ENCODE assay signal across 15 mouse cellular contexts in the genomic region with DNA sequence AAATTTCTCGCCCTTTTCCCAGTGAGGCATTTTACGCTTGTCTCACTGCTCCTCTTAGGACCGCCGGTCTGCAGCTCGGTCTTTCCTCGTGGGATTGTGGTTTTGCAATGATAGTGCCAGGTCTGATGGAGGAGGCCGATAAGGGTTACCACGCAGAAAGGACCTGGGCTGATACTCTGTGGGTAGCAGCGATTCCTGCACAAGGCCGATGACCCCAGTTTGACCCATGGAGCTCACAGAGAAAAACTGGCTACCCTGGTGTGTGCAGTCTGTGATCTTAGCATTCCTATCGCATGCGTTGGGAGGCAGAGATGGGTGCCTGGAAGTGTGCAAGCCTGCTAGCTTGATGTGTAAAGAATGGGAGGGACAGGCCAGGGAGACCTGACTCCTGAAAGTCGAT. TPM values are rescaled to one million over a fixed set of nuclear protein-coding genes. Genes with fewer than 3 reads are reported as not detected.
DNase-seq lines count a peak whose midpoint lies in the region; ATAC-seq and TF ChIP-seq lines count a peak whose summit lies in the region.
"Had no signal": no experiment of that assay in that cellular context is flagged by ENCODE, and none has a peak within 500 bp of the region (broad histone marks: within the 10 kb centered on the region; RNA-seq: fewer than 3 reads in every experiment).

No protein-coding gene starts in this region.

- TF ChIP-seq EP300 in liver, postnatal 0 days (IDR thresholded peaks at IDR 0.05; ENCODE audit: low read depth), result no peak

- no peak for TF ChIP-seq CTCF in lung, embryonic 14.5 days (IDR thresholded peaks at IDR 0.05; ENCODE audit: low read depth)
- TF ChIP-seq CTCF in liver, postnatal 0 days (IDR thresholded peaks at IDR 0.05; ENCODE audit: low read depth), result no peak

- no peak overlapping the region for H3K4me3 ChIP-seq in heart, embryonic 10.5 days
- no peak overlapping the region for H3K4me3 ChIP-seq in lung, embryonic 14.5 days (ENCODE audit: low read depth, low read length)
- no peak overlapping the region for H3K4me3 ChIP-seq in limb, embryonic 12.5 days (replicated peaks)
- H3K4me3 ChIP-seq in neural tube, embryonic 15.5 days (replicated peaks), result no peak overlapping the region
- no peak overlapping the region for H3K4me3 ChIP-seq in liver, postnatal 0 days (ENCODE audit: low read depth, low read length)
- H3K4me3 ChIP-seq: forebrain, embryonic 13.5 days; midbrain, embryonic 13.5 days had no signal

- H3K9me3 ChIP-seq in heart, embryonic 10.5 days, result no peaks in the 10 kb centered on the region
- H3K9me3 ChIP-seq in lung, embryonic 14.5 days (ENCODE audit: low read depth, low read length), result no peaks in the 10 kb centered on the region
- H3K9me3 ChIP-seq in limb, embryonic 12.5 days, result no peaks in the 10 kb centered on the region
- no peaks in the 10 kb centered on the region for H3K9me3 ChIP-seq in neural tube, embryonic 15.5 days (replicated peaks)
- no peaks in the 10 kb centered on the region for H3K9me3 ChIP-seq in liver, postnatal 0 days (ENCODE audit: low read length)
- H3K9me3 ChIP-seq: forebrain, embryonic 13.5 days; midbrain, embryonic 13.5 days had no signal

- H3K4me1 ChIP-seq in heart, embryonic 10.5 days, result peaks cover 38% of the 10 kb centered on the region
- H3K4me1 ChIP-seq in lung, embryonic 14.5 days (ENCODE audit: insufficient read depth), result peaks cover 11% of the 10 kb centered on the region; the same call in 1 of the 2 replicates
- H3K4me1 ChIP-seq in limb, embryonic 12.5 days (replicated peaks), result peaks cover 40% of the 10 kb centered on the region
- peaks cover 28% of the 10 kb centered on the region for H3K4me1 ChIP-seq in neural tube, embryonic 15.5 days
- no peaks in the 10 kb centered on the region for H3K4me1 ChIP-seq in liver, postnatal 0 days (ENCODE audit: insufficient read depth)

- 40% methylated on average over 13 of the region's 13 CpGs for WGBS in heart, embryonic 10.5 days
- WGBS in lung, embryonic 14.5 days, result 34% methylated on average over 13 of the region's 13 CpGs
- 41% methylated on average over 13 of the region's 13 CpGs for WGBS in limb, embryonic 12.5 days
- 32% methylated on average over 13 of the region's 13 CpGs for WGBS in neural tube, embryonic 15.5 days
- WGBS in liver, postnatal 0 days (ENCODE audit: insufficient replicate concordance), result 27% methylated on average over 13 of the region's 13 CpGs

- no peak overlapping the region for H3K9ac ChIP-seq in lung, embryonic 14.5 days
- H3K9ac ChIP-seq in limb, embryonic 12.5 days (replicated peaks), result no peak overlapping the region
- H3K9ac ChIP-seq in neural tube, embryonic 15.5 days (replicated peaks), result no peak overlapping the region
- H3K9ac ChIP-seq in liver, postnatal 0 days (replicated peaks), result no peak overlapping the region
- H3K9ac ChIP-seq: forebrain, embryonic 13.5 days; midbrain, embryonic 13.5 days had no signal

- H3K27me3 ChIP-seq in heart, embryonic 10.5 days (ENCODE audit: insufficient read depth, poor library complexity, severe bottlenecking), result no peaks in the 10 kb centered on the region
- no peaks in the 10 kb centered on the region for H3K27me3 ChIP-seq in lung, embryonic 14.5 days (ENCODE audit: insufficient read depth, low read length)
- H3K27me3 ChIP-seq in limb, embryonic 12.5 days, result no peaks in the 10 kb centered on the region
- H3K27me3 ChIP-seq in neural tube, embryonic 15.5 days (replicated peaks), result 0 out of 2 replicates have a peak, but pooled peaks cover 4% of the 10 kb centered on the region
- no peaks in the 10 kb centered on the region for H3K27me3 ChIP-seq in liver, postnatal 0 days (ENCODE audit: insufficient read depth, low read length)
- H3K27me3 ChIP-seq: forebrain, embryonic 13.5 days had no signal

- DNase-seq in heart, embryonic 10.5 days (ENCODE audit: low spot score), result no peak
- DNase-seq in heart, postnatal 36 days, result no peak
- DNase-seq in lung, embryonic 14.5 days, result peak; percentile 50
- no peak for DNase-seq in lung, postnatal 4 days
- DNase-seq in layer of hippocampus, adult 9-11 months, result no peak
- no peak for DNase-seq in liver, postnatal 0 days
- DNase-seq: B cell, adult 2 months; cerebellum, postnatal 10 days; kidney, postnatal 4 days had no signal

- no peaks in the 10 kb centered on the region for H3K36me3 ChIP-seq in heart, embryonic 10.5 days
- no peaks in the 10 kb centered on the region for H3K36me3 ChIP-seq in lung, embryonic 14.5 days (ENCODE audit: insufficient read depth)
- H3K36me3 ChIP-seq in limb, embryonic 12.5 days, result no peaks in the 10 kb centered on the region
- no peaks in the 10 kb centered on the region for H3K36me3 ChIP-seq in neural tube, embryonic 15.5 days
- H3K36me3 ChIP-seq in liver, postnatal 0 days (replicated peaks; ENCODE audit: insufficient read depth, low read length), result no peaks in the 10 kb centered on the region
- H3K36me3 ChIP-seq: midbrain, embryonic 13.5 days had no signal

- intact Hi-C loops in heart, postnatal 36 days (cut with DNase I), result no loop called here

- H3K4me2 ChIP-seq in lung, embryonic 14.5 days, result no peak overlapping the region
- H3K4me2 ChIP-seq in limb, embryonic 12.5 days, result no peak overlapping the region
- H3K4me2 ChIP-seq in neural tube, embryonic 15.5 days, result peak overlapping the region; percentile 7; the same call in 1 of the 2 replicates
- no peak overlapping the region for H3K4me2 ChIP-seq in liver, postnatal 0 days (ENCODE audit: low read depth, low read length)
- H3K4me2 ChIP-seq: forebrain, embryonic 13.5 days; midbrain, embryonic 13.5 days had no signal

- no peak; the same call in 1 of the 2 replicates for ATAC-seq in lung, embryonic 14.5 days (ENCODE audit: insufficient read depth)
- ATAC-seq in limb, embryonic 12.5 days (ENCODE audit: insufficient number of reproducible peaks, insufficient read depth, low FRiP score, low TSS enrichment, low read depth), result no peak
- ATAC-seq in neural tube, embryonic 15.5 days (ENCODE audit: low FRiP score), result no peak
- no peak for ATAC-seq in liver, postnatal 0 days
- ATAC-seq: forebrain, embryonic 13.5 days; midbrain, embryonic 13.5 days had no signal

- H3K27ac ChIP-seq in heart, embryonic 10.5 days, result 0 out of 2 replicates have a peak overlapping the region, but pooled peaks have one; percentile 36
- H3K27ac ChIP-seq in lung, embryonic 14.5 days (ENCODE audit: low read depth), result no peak overlapping the region
- H3K27ac ChIP-seq in limb, embryonic 12.5 days, result peak overlapping the region; percentile 77
- no peak overlapping the region for H3K27ac ChIP-seq in neural tube, embryonic 15.5 days (replicated peaks)
- H3K27ac ChIP-seq in liver, postnatal 0 days (ENCODE audit: low read depth), result no peak overlapping the region
- H3K27ac ChIP-seq: forebrain, embryonic 13.5 days; midbrain, embryonic 13.5 days had no signal

RNA-seq across cellular contexts. Expression of a gene that starts 46.3 kb away (rescaled TPM):
- not detected in 2 replicates for polyA plus RNA-seq in heart, embryonic 10.5 days (2016; fragmentation: Nextera tagmentation; extraction: Ambion mirVana)
- total RNA-seq in heart, postnatal 36 days (2021), result not detected
- not detected in 2 replicates for polyA plus RNA-seq in lung, embryonic 14.5 days (2014; fragmentation: Nextera tagmentation; extraction: Ambion mirVana)
- polyA plus RNA-seq in limb, embryonic 12.5 days (2016; fragmentation: Nextera tagmentation; extraction: Ambion mirVana), result not detected in 2 replicates
- not detected in 2 replicates for polyA plus RNA-seq in neural tube, embryonic 15.5 days (2015; fragmentation: Nextera tagmentation; extraction: Ambion mirVana)
- not detected in 2 replicates for polyA plus RNA-seq in liver, postnatal 0 days (2015; fragmentation: Nextera tagmentation; extraction: Ambion mirVana)
- total RNA-seq: liver, adult 2 months had no signal
- polyA plus RNA-seq: forebrain, embryonic 13.5 days; gonadal fat pad, adult 2 months; liver, adult 2 months; midbrain, embryonic 13.5 days had no signal

Comparison
In these comparisons a context has a peak if more than half of its experiments do, and no peak if none do; other contexts are left out.
1. H3K27ac ChIP-seq: peak in heart, embryonic 10.5 days (single experiment) and limb, embryonic 12.5 days (single experiment); none in lung, embryonic 14.5 days (single experiment), neural tube, embryonic 15.5 days (single experiment) and liver, postnatal 0 days (single experiment).